Mouse (Mus musculus): ENCODE data around the gene Eme2. TPM values are rescaled to one million over a fixed set of nuclear protein-coding genes. Genes with fewer than 3 reads are reported as not detected.
"Not testable (repeated sequence)": the region's sequence is repeated elsewhere in the genome, so short reads cannot be mapped to it uniquely, and the experiment has no call there.

The Eme2 gene
- polyA plus RNA-seq (2014; fragmentation: Nextera tagmentation; extraction: Ambion mirVana), result 18.2 and 23.3 TPM in 2 replicates

DNA sequence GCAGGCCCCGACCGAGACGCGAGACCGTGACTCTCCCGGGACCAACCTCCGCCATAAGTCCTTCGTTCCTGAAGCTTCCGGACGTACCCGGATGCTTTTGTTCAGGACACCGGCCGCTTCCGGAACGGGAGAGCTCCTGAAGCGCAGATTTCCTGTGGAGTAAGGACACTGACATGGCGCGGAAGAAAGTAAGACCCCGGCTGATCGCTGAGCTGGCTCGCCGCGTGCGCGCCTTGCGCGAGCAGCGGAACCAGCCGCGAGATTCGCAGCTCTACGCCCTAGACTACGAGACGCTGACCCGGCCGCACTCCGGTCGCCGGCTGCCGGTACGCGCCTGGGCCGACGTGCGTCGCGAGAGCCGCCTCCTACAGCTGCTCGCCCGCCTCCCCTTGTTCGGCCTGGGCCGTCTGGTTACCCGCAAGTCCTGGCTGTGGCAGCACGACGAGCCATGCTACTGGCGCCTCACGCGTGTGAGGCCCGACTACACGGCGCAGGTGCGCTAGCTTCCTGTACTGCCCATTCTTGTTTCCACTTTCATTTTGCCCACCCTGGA lies at the start of gene Eme2, which contains the start of gene Mrps34:
Gene Eme2 (minus strand): TSS at position 93 of the 553 bp plus-strand sequence.
Gene Mrps34 (plus strand): TSS at position 122 of the 553 bp plus-strand sequence.
- DNase-seq (ENCODE audit: low spot score), result peak; percentile 93
- peak within 1 kb of the TSS; percentile 81 for H3K27ac ChIP-seq (ENCODE audit: low read depth, low read length)
- H3K4me2 ChIP-seq (ENCODE audit: low read length), result peak within 1 kb of the TSS; percentile 98
- WGBS, result under 1% methylated on average over 62 of the region's 62 CpGs
- peaks cover 64% of the 10 kb centered on the region for H3K36me3 ChIP-seq (ENCODE audit: control insufficient read depth, insufficient read depth, low read length)
- H3K9me3 ChIP-seq (replicated peaks; ENCODE audit: control insufficient read depth, low read length), result no peaks in the 10 kb centered on the region
- peak; percentile 70 for ATAC-seq
- H3K9ac ChIP-seq (ENCODE audit: low read length), result peak within 1 kb of the TSS; percentile 90
- H3K4me3 ChIP-seq (ENCODE audit: low read depth, low read length), result peak within 1 kb of the TSS; percentile 81
- peaks cover 21% of the 10 kb centered on the region for H3K4me1 ChIP-seq (ENCODE audit: control insufficient read depth, insufficient read depth, low read length)
- no peaks in the 10 kb centered on the region for H3K27me3 ChIP-seq (replicated peaks; ENCODE audit: control insufficient read depth, insufficient read depth, low read length)

DNA sequence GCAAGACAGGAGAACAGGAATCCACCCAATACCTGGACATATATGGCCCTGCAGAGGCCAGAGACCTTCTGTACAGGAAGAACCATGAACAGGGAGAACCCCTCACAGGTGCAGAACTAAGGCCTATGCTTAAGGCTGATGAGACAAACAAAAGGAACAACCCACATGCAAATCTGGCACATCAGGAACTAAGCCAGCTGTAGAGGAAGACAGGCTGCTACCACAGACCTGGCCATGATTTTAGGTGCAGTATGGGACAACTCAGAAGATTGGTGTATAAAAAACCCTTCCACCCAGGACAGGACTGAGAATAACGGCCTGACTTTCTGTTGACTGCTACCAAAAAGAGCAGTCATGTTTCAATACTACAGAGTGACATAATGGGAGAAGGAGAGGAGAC lies 48.7 kb upstream of the Eme2 start:
- not testable (repeated sequence) for ATAC-seq; H3K27ac ChIP-seq (ENCODE audit: low read depth, low read length)

DNA sequence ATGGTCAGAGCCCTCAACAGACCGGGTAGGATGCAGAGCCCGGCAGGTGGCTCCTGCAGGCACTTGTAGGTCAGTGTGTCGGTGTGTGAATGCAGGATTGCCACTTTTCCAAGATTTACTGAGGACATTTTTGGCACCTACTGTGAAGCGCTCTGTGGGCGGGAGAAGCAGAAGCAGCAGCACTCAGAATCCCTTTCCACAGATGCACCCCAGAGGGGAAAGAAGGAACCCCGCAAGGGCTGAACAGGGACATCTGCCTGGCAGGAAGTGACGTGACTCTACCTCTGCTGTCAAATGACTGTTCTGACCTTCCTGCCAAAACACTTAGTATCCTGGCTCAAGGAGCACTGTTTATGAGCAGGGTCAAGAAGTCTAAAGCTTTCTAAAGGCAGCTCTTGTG lies 48.1 kb upstream of the Eme2 start:
- no peak overlapping the region for H3K4me2 ChIP-seq (ENCODE audit: low read length)
- peaks cover 55% of the 10 kb centered on the region for H3K36me3 ChIP-seq (ENCODE audit: control insufficient read depth, insufficient read depth, low read length)
- H3K9ac ChIP-seq (ENCODE audit: low read length), result no peak overlapping the region
- H3K4me3 ChIP-seq (ENCODE audit: low read depth, low read length), result no peak overlapping the region
- 91% methylated on average over 7 of the region's 7 CpGs for WGBS
- H3K27me3 ChIP-seq (replicated peaks; ENCODE audit: control insufficient read depth, insufficient read depth, low read length), result no peaks in the 10 kb centered on the region
- ATAC-seq (no peak), DNase-seq (ENCODE audit: low spot score) (no peak)
- H3K4me1 ChIP-seq (ENCODE audit: control insufficient read depth, insufficient read depth, low read length), result no peaks in the 10 kb centered on the region
- no peaks in the 10 kb centered on the region for H3K9me3 ChIP-seq (replicated peaks; ENCODE audit: control insufficient read depth, low read length)
- no peak overlapping the region for H3K27ac ChIP-seq (ENCODE audit: low read depth, low read length)

More for the DNA sequence above, 48.7 kb upstream of the Eme2 start:
- not testable (repeated sequence) for DNase-seq (ENCODE audit: low spot score); H3K9me3 ChIP-seq (replicated peaks; ENCODE audit: control insufficient read depth, low read length); H3K4me3 ChIP-seq (ENCODE audit: low read depth, low read length); H3K4me1 ChIP-seq (ENCODE audit: control insufficient read depth, insufficient read depth, low read length); H3K27me3 ChIP-seq (replicated peaks; ENCODE audit: control insufficient read depth, insufficient read depth, low read length); H3K9ac ChIP-seq (ENCODE audit: low read length); H3K4me2 ChIP-seq (ENCODE audit: low read length)
- H3K36me3 ChIP-seq (ENCODE audit: control insufficient read depth, insufficient read depth, low read length), result peaks cover 61% of the 10 kb centered on the region
- WGBS, result 75% methylated on average over 1 of the region's 1 CpGs

DNA sequence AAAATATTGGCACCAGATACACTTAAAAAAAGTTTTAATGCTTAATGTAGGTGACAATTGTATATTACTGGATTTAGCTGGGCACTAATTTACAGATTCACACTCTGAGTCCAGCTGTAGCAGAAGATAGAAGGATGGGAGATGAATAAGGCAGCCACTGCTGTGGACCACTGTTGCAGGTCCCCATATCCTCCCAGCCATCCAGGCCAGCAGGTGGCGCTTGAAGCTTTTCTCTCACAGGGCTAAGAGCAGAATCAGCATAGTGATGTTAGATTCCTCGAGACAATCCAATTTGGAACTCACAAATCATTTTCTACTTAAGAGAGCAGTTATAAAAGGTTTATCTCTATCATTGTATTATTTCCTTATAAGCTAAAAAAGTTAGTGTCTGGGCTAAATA lies 47.6 kb upstream of the Eme2 start:
- WGBS, result 17% methylated on average over 2 of the region's 2 CpGs
- DNase-seq (ENCODE audit: low spot score) (peak; percentile 26), ATAC-seq (peak; percentile 68; the same call in 1 of the 2 replicates)
- not testable (repeated sequence) for H3K4me2 ChIP-seq (ENCODE audit: low read length); H3K9ac ChIP-seq (ENCODE audit: low read length); H3K27ac ChIP-seq (ENCODE audit: low read depth, low read length); H3K9me3 ChIP-seq (replicated peaks; ENCODE audit: control insufficient read depth, low read length); H3K4me1 ChIP-seq (ENCODE audit: control insufficient read depth, insufficient read depth, low read length); H3K27me3 ChIP-seq (replicated peaks; ENCODE audit: control insufficient read depth, insufficient read depth, low read length); H3K4me3 ChIP-seq (ENCODE audit: low read depth, low read length)
- peaks cover 50% of the 10 kb centered on the region for H3K36me3 ChIP-seq (ENCODE audit: control insufficient read depth, insufficient read depth, low read length)

DNA sequence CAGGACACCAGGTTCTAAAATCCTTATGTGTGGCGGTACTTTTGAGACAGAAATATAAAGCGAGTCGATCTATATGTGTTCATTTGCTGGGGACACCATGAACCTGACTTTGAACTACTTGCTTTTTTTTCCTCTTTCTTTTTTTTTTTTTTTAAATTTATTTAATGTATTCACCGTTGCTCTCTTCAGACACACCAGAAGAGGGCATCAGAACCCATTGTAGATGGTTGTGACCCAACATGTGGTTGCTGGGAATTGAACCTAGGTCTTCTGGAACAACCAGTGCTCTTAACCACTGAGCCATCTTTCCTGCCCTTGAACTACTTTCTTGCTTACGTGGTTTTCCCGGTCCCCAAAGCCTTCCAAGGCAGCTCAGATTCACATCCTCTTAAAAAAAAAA lies 42.4 kb upstream of the Eme2 start:
- WGBS, result 45% methylated on average over 6 of the region's 6 CpGs
- H3K4me2 ChIP-seq (ENCODE audit: low read length), result peak overlapping the region; percentile 86
- peaks cover 17% of the 10 kb centered on the region for H3K4me1 ChIP-seq (ENCODE audit: control insufficient read depth, insufficient read depth, low read length)
- H3K27me3 ChIP-seq (replicated peaks; ENCODE audit: control insufficient read depth, insufficient read depth, low read length), result no peaks in the 10 kb centered on the region
- DNase-seq (ENCODE audit: low spot score) (no peak), ATAC-seq (no peak)
- H3K9me3 ChIP-seq (replicated peaks; ENCODE audit: control insufficient read depth, low read length), result no peaks in the 10 kb centered on the region
- peak overlapping the region; percentile 93 for H3K4me3 ChIP-seq (ENCODE audit: low read depth, low read length)
- H3K36me3 ChIP-seq (ENCODE audit: control insufficient read depth, insufficient read depth, low read length), result 0 out of 2 replicates have a peak, but pooled peaks cover 11% of the 10 kb centered on the region
- peak overlapping the region; percentile 94 for H3K9ac ChIP-seq (ENCODE audit: low read length)
- H3K27ac ChIP-seq (ENCODE audit: low read depth, low read length), result peak overlapping the region; percentile 80

DNA sequence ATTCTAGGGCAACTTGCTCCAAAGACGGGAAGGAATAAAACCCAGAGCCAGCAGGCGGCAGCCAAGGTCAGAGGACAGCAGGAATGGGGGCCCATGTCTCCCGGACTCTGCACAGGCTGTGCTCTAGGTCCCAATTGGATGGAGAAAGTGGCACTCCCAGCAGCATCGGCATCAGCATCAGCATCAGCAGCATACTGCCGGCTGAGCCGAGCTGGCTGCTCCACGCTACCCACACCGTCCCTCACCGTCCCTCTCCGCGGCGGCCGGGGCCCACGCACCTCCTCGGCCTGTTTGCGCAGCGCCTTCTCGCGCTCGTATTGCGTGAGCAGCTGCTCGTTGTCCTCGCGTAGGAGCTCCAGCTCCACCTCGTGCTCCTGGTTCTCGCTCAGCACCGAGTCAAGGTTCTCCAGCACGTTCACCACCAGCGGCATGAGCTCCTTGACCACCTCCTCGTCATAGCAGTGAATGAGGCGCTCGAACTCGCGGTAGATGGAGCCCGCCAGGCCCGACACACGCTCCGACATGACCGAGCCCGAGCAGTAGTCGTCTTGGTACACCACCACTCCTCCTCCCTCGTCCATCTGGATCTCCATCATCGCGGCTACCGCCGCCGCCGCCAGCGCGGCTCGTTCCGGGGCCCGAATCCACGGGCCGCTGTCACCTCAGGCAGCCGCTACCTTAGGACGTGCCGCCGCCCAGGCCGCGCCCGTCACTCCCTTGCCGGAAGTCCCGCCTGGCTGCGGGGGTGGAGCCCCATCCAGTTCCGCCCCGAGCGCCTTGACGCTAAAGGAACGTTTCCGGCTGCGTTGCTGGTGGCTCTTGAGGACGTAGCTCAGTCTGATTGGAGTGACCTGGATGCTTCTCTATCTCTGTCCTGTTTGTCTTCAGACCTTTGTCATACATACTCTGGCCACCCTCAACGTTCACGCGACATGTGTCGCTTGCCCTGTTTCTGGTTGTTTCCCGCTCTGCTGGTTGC lies 41.7 kb upstream of the Eme2 start, which contains the start of gene Mapk8ip3:
Gene Mapk8ip3 (minus strand): TSS at position 719 of the 979 bp plus-strand sequence.
- Histone ChIP-seq H3K4me1 (ENCODE audit: control insufficient read depth, insufficient read depth, low read length) (peaks cover 17% of the 10 kb centered on the region), H3K9ac (ENCODE audit: low read length) (peak within 1 kb of the TSS; percentile 94), H3K9me3 (replicated peaks; ENCODE audit: control insufficient read depth, low read length) (no peaks in the 10 kb centered on the region), H3K27me3 (replicated peaks; ENCODE audit: control insufficient read depth, insufficient read depth, low read length) (no peaks in the 10 kb centered on the region), H3K4me2 (ENCODE audit: low read length) (peak within 1 kb of the TSS; percentile 86), H3K36me3 (ENCODE audit: control insufficient read depth, insufficient read depth, low read length) (0 out of 2 replicates have a peak, but pooled peaks cover 9% of the 10 kb centered on the region), H3K27ac (ENCODE audit: low read depth, low read length) (peak within 1 kb of the TSS; percentile 80), H3K4me3 (ENCODE audit: low read depth, low read length) (peak within 1 kb of the TSS; percentile 93)
- WGBS, result under 1% methylated on average over 78 of the region's 78 CpGs
- ATAC-seq (peak; percentile 99), DNase-seq (ENCODE audit: low spot score) (peak; percentile 96)

DNA sequence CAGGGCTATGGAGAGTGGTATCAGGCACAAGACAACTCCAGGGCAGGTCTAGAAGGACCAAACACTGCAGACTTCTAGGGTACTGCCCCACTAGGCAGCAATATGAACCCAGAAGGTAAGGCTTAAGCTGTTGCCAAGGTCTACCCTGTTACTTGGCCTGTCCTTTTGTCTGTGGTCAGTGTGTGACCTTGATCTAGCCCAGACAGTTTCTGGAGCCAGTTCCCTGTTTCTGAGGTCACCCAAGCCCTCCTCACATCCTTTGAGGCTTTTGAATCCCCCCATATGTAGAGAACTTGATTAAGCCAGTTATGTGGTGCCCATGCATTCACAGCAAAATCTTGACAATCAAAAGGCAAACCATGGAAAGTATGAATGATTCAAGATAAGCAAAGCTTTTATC lies 40.8 kb upstream of the Eme2 start:
- peak overlapping the region; percentile 94 for H3K9ac ChIP-seq (ENCODE audit: low read length)
- H3K4me1 ChIP-seq (ENCODE audit: control insufficient read depth, insufficient read depth, low read length), result peaks cover 17% of the 10 kb centered on the region
- 0 out of 2 replicates have a peak, but pooled peaks cover 4% of the 10 kb centered on the region for H3K36me3 ChIP-seq (ENCODE audit: control insufficient read depth, insufficient read depth, low read length)
- peak overlapping the region; percentile 93 for H3K4me3 ChIP-seq (ENCODE audit: low read depth, low read length)
- peak overlapping the region; percentile 86 for H3K4me2 ChIP-seq (ENCODE audit: low read length)
- DNase-seq (ENCODE audit: low spot score) (no peak), ATAC-seq (no peak)
- H3K27ac ChIP-seq (ENCODE audit: low read depth, low read length), result no peak overlapping the region
- H3K27me3 ChIP-seq (replicated peaks; ENCODE audit: control insufficient read depth, insufficient read depth, low read length), result no peaks in the 10 kb centered on the region
- no peaks in the 10 kb centered on the region for H3K9me3 ChIP-seq (replicated peaks; ENCODE audit: control insufficient read depth, low read length)

DNA sequence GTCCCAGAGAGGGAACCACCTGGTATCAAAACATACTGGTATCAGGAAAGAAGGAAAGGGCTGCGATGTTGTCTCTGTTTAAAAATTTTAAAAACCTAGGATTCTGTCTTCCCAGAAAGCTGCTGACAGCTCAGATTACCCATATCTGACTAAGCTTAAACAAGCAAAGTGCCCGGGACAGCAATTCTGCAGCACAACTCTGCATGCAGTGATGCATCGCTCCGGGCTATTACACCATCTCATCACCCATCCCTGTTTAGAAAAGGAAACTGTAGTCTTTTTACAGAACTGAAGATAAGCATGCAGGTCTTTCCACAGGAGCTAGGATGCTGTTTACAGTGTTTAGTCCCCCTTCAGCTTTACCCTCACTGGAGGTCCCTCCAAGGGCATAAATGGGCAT lies 40.0 kb upstream of the Eme2 start:
- no peak for ATAC-seq
- Histone ChIP-seq H3K9me3 (replicated peaks; ENCODE audit: control insufficient read depth, low read length) (no peaks in the 10 kb centered on the region), H3K9ac (ENCODE audit: low read length) (peak overlapping the region; percentile 94), H3K4me2 (ENCODE audit: low read length) (peak overlapping the region; percentile 86), H3K27ac (ENCODE audit: low read depth, low read length) (no peak overlapping the region), H3K4me1 (ENCODE audit: control insufficient read depth, insufficient read depth, low read length) (peaks cover 17% of the 10 kb centered on the region), H3K4me3 (ENCODE audit: low read depth, low read length) (no peak overlapping the region), H3K27me3 (replicated peaks; ENCODE audit: control insufficient read depth, insufficient read depth, low read length) (no peaks in the 10 kb centered on the region), H3K36me3 (ENCODE audit: control insufficient read depth, insufficient read depth, low read length) (0 out of 2 replicates have a peak, but pooled peaks cover 4% of the 10 kb centered on the region)
- WGBS, result 97% methylated on average over 4 of the region's 4 CpGs
- no peak for DNase-seq (ENCODE audit: low spot score)

All from forebrain, embryonic 14.5 days (tissue).